17 mouse cellular contexts compared by ENCODE assay signal in genomic region chr2:169792706-169793105, GRCm38 (mm10).
DNase-seq lines count a peak whose midpoint lies in the region; ATAC-seq and TF ChIP-seq lines count a peak whose summit lies in the region.
"Had no signal": no experiment of that assay in that cellular context is flagged by ENCODE, and none has a peak within 500 bp of the region (broad histone marks: within the 10 kb centered on the region; RNA-seq: fewer than 3 reads in every experiment).

No protein-coding gene starts in this region.

- WGBS in forebrain, embryonic 13.5 days = 12% methylated on average over 3 of the region's 3 CpGs
- WGBS in forebrain, postnatal 0 days = 28% methylated on average over 3 of the region's 3 CpGs
- 34% methylated on average over 3 of the region's 3 CpGs for WGBS in kidney, embryonic 16.5 days
- under 1% methylated on average over 3 of the region's 3 CpGs for WGBS in forebrain, embryonic 14.5 days
- WGBS in midbrain, embryonic 13.5 days = 20% methylated on average over 3 of the region's 3 CpGs

- H3K9ac ChIP-seq in forebrain, embryonic 13.5 days = peak overlapping the region; percentile 21; the same call in 1 of the 2 replicates
- H3K9ac ChIP-seq in forebrain, postnatal 0 days = no peak overlapping the region
- H3K9ac ChIP-seq in kidney, embryonic 16.5 days (replicated peaks; ENCODE audit: low read length) = no peak overlapping the region
- H3K9ac ChIP-seq in forebrain, embryonic 14.5 days (ENCODE audit: low read length) = no peak overlapping the region
- no peak overlapping the region for H3K9ac ChIP-seq in midbrain, embryonic 13.5 days (replicated peaks)
- H3K9ac ChIP-seq: embryonic facial prominence, embryonic 13.5 days; liver, embryonic 14.5 days had no signal

- TF ChIP-seq CTCF in forebrain, postnatal 0 days (IDR thresholded peaks at IDR 0.05; ENCODE audit: low read depth) = no peak

- no peak overlapping the region for H3K27ac ChIP-seq in forebrain, embryonic 13.5 days
- H3K27ac ChIP-seq in forebrain, postnatal 0 days (ENCODE audit: low read depth, low read length) = no peak overlapping the region
- H3K27ac ChIP-seq in kidney, embryonic 16.5 days (ENCODE audit: low read length) = peak overlapping the region; percentile 50
- no peak overlapping the region for H3K27ac ChIP-seq in forebrain, embryonic 14.5 days (ENCODE audit: low read depth, low read length)
- H3K27ac ChIP-seq in midbrain, embryonic 13.5 days = no peak overlapping the region
- H3K27ac ChIP-seq: embryonic facial prominence, embryonic 13.5 days; heart, adult 2 months; liver, embryonic 14.5 days had no signal

- no peak overlapping the region for H3K4me2 ChIP-seq in forebrain, embryonic 13.5 days
- no peak overlapping the region for H3K4me2 ChIP-seq in forebrain, postnatal 0 days (ENCODE audit: low read depth)
- H3K4me2 ChIP-seq in kidney, embryonic 16.5 days (replicated peaks; ENCODE audit: low read depth, low read length) = no peak overlapping the region
- no peak overlapping the region for H3K4me2 ChIP-seq in forebrain, embryonic 14.5 days (ENCODE audit: low read length)
- H3K4me2 ChIP-seq in midbrain, embryonic 13.5 days (replicated peaks) = no peak overlapping the region
- H3K4me2 ChIP-seq: embryonic facial prominence, embryonic 13.5 days had no signal

- peaks cover 48% of the 10 kb centered on the region for H3K27me3 ChIP-seq in forebrain, embryonic 13.5 days
- no peaks in the 10 kb centered on the region; the same call in 1 of the 2 replicates for H3K27me3 ChIP-seq in forebrain, postnatal 0 days (ENCODE audit: insufficient read depth, low read length)
- no peaks in the 10 kb centered on the region for H3K27me3 ChIP-seq in kidney, embryonic 16.5 days (ENCODE audit: insufficient read depth, low read length)
- H3K27me3 ChIP-seq in forebrain, embryonic 14.5 days (replicated peaks; ENCODE audit: control insufficient read depth, insufficient read depth, low read length) = peaks cover 9% of the 10 kb centered on the region; the same call in 1 of the 2 replicates
- 0 out of 2 replicates have a peak, but pooled peaks cover 3% of the 10 kb centered on the region for H3K27me3 ChIP-seq in midbrain, embryonic 13.5 days
- H3K27me3 ChIP-seq: embryonic facial prominence, embryonic 13.5 days had no signal

- ATAC-seq in forebrain, embryonic 13.5 days = no peak
- no peak for ATAC-seq in forebrain, postnatal 0 days
- ATAC-seq in kidney, embryonic 16.5 days (ENCODE audit: low FRiP score, low TSS enrichment) = no peak
- ATAC-seq in forebrain, embryonic 14.5 days = peak; percentile 61
- no peak for ATAC-seq in midbrain, embryonic 13.5 days

- DNase-seq in forebrain, postnatal 0 days = no peak
- no peak for DNase-seq in kidney, adult 18-20 months
- peak; percentile 62 for DNase-seq in forebrain, embryonic 14.5 days (ENCODE audit: low spot score)
- DNase-seq in retina, embryonic 14.5 days (ENCODE audit: low spot score) = peak; percentile 74
- DNase-seq: adrenal gland, postnatal 36 days; cerebellum, postnatal 25 days; heart, adult 2 months; kidney, adult 8-10 months; layer of hippocampus, adult 9-11 months; left cerebral cortex, postnatal 4 days; lung, postnatal 14 days; spleen, adult 18-20 months had no signal

- H3K36me3 ChIP-seq in forebrain, embryonic 13.5 days (ENCODE audit: poor library complexity, severe bottlenecking) = no peaks in the 10 kb centered on the region
- H3K36me3 ChIP-seq in forebrain, postnatal 0 days (ENCODE audit: insufficient read depth) = no peaks in the 10 kb centered on the region
- H3K36me3 ChIP-seq in kidney, embryonic 16.5 days (ENCODE audit: insufficient read depth, low read length) = no peaks in the 10 kb centered on the region
- no peaks in the 10 kb centered on the region for H3K36me3 ChIP-seq in forebrain, embryonic 14.5 days (ENCODE audit: control insufficient read depth, insufficient read depth, low read length)
- H3K36me3 ChIP-seq in midbrain, embryonic 13.5 days = no peaks in the 10 kb centered on the region
- H3K36me3 ChIP-seq: embryonic facial prominence, embryonic 13.5 days had no signal

- H3K9me3 ChIP-seq in forebrain, embryonic 13.5 days (replicated peaks) = no peaks in the 10 kb centered on the region
- no peaks in the 10 kb centered on the region for H3K9me3 ChIP-seq in forebrain, postnatal 0 days (ENCODE audit: low read length)
- H3K9me3 ChIP-seq in kidney, embryonic 16.5 days (ENCODE audit: low read length) = no peaks in the 10 kb centered on the region
- no peaks in the 10 kb centered on the region for H3K9me3 ChIP-seq in forebrain, embryonic 14.5 days (replicated peaks; ENCODE audit: control insufficient read depth, low read length)
- H3K9me3 ChIP-seq in midbrain, embryonic 13.5 days = no peaks in the 10 kb centered on the region
- H3K9me3 ChIP-seq: embryonic facial prominence, embryonic 13.5 days had no signal

- H3K4me1 ChIP-seq in forebrain, embryonic 13.5 days = peaks cover 22% of the 10 kb centered on the region
- peaks cover 4% of the 10 kb centered on the region; the same call in 1 of the 2 replicates for H3K4me1 ChIP-seq in forebrain, postnatal 0 days (ENCODE audit: insufficient read depth)
- H3K4me1 ChIP-seq in kidney, embryonic 16.5 days (ENCODE audit: insufficient read depth, low read length) = peaks cover 36% of the 10 kb centered on the region
- H3K4me1 ChIP-seq in forebrain, embryonic 14.5 days (ENCODE audit: control insufficient read depth, insufficient read depth, low read length) = peaks cover 10% of the 10 kb centered on the region
- peaks cover 26% of the 10 kb centered on the region for H3K4me1 ChIP-seq in midbrain, embryonic 13.5 days (replicated peaks)

- H3K4me3 ChIP-seq in forebrain, embryonic 13.5 days = no peak overlapping the region
- no peak overlapping the region for H3K4me3 ChIP-seq in forebrain, postnatal 0 days (ENCODE audit: low read depth, low read length)
- H3K4me3 ChIP-seq in kidney, embryonic 16.5 days (ENCODE audit: low read length) = no peak overlapping the region
- no peak overlapping the region for H3K4me3 ChIP-seq in forebrain, embryonic 14.5 days (ENCODE audit: low read depth, low read length)
- H3K4me3 ChIP-seq in midbrain, embryonic 13.5 days (replicated peaks) = no peak overlapping the region
- H3K4me3 ChIP-seq: embryonic facial prominence, embryonic 13.5 days; heart, adult 2 months had no signal

Comparison
In these comparisons a context has a peak if more than half of its experiments do, and no peak if none do; other contexts are left out.
1. DNase-seq: peak in forebrain, embryonic 14.5 days (single experiment) and retina, embryonic 14.5 days (single experiment); none in forebrain, postnatal 0 days (single experiment) and kidney, adult 18-20 months (single experiment).